Mouse (Mus musculus) gastrocnemius, postnatal 14 days (tissue): ENCODE data around the gene Rbp3. TPM values are rescaled to one million over a fixed set of nuclear protein-coding genes. Genes with fewer than 3 reads are reported as not detected.

Experiments used
- DNase-seq: peaks from one replicate; pipeline ENCODE4 v3.0.0; 2021; ENCODE audit warnings: mixed read lengths
- intact Hi-C: fragments of 180-260 bp; cut with DNase I; formaldehyde crosslinking; loops from one replicate; pipeline ENCODE4 v1.15.1; 2025; ENCODE audit warnings: low total_unique reads
- total RNA-seq, 2 experiments: library from RNA; stranded (reverse); gene quantifications; 2 replicates each; pipeline ENCODE4 v1.2.3; 2021

The Rbp3 gene
- total RNA-seq, 2 experiments from 2014 or later, result not detected

DNA sequence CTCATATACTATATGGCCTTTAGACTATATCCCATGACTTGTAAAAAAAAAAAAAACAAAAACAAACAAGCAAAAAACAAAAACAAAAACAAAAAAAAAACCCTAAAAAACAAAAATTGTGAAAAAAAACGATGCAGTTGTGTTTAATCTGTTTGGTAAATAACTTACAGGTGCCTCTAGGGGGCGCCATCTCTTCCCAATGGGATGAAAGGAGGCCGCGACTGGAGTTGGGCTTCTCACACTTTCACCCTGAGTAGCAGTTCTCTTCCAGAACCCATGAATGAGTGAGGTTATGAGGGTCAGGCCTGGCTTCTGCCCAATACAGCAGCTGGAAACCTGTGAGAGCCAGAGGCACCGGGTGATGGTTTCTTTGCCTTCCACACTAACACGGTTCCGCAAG is 11.9 kb downstream of the Rbp3 start:
- intact Hi-C loops, result no loop called here
- no peak for DNase-seq

DNA sequence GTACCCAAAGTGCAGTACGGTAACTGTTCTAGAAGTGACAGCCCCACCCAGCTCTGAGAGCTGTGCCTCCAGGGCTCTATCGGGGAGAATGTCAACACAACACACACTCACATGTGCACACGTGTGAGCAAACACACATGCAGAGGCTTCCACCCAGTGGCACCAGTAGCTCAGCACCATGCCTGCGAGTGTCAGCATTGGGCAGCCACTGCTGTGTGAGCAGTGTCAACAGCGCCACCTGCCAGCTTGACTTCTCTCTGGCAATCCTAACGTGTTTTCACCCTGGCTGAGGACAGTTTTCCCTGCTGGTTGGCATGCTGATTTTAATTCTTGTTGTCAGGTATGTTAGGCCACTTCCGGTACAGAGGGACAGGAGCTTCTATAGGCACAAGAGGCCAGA is 18.9 kb downstream of the Rbp3 start:
- intact Hi-C loops, result no loop called here
- DNase-seq, result no peak

DNA sequence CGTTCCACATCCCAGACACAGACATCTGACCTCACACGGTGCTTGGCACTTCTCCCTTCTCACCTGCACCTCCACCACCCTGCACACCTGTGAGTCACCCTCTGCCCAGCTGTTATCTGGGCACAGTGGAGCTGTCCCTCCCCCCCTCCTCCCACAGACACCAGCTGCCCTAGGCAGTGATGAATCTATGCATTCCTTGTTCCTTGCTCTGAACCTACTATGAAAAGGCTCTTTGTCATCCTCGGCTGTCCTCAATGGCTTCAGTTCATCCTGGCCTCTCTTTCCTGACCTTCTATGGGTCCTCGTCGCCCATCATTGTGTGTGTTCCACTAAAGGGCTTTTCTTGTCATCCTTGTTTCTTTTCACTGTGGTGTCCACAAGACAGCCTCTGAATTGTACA is 20.9 kb downstream of the Rbp3 start:
- DNase-seq, result no peak
- intact Hi-C loops, result no loop called here

DNA sequence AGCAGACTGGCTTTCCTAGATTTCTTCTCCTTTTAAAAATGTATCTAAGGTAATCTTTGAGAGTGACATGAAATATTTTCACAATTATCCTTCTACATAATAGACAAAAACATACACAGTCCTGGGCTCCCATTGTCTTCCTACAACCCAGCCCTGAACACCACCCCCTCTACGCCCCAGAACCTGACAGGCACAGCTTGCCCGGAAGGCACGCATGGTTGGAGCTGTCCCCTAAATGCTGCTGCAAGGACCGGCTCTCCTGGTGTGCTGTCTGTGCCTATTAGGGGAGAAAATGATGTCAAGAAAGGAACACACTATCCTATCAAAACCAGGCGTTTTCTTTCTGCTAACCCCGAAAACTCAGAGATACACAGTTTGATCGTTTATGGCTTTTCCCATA is 23.9 kb downstream of the Rbp3 start:
- DNase-seq, result no peak
- intact Hi-C loops, result no loop called here

DNA sequence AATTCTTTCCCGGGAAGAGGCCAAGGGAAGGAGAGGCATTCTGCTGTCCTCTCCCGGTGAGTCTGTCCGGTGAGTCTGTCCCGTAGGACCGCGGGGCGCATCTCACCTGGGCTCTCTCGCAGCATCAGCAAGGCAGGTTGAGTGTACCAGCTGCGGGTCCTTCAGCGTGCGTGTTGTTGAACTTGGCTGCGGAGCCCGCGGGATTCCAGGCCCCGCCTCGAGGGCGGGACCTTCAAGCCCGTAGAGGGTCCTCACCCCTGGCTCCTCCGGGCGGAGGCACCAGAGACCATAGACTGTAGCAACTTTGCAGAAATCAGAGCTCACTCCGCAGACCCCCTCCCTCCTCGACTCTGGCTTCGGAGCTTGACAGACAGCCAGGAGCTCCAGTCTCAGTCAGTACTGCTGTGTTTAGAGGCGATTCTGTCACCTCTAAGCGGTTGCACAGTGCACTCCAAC is 24.8 kb downstream of the Rbp3 start, which contains the start of gene Zfp488:
Gene Zfp488, minus strand, starts transcription at position 161 of the 456 bp plus-strand sequence.
- intact Hi-C loops, result no loop called here
- DNase-seq, result no peak

DNA sequence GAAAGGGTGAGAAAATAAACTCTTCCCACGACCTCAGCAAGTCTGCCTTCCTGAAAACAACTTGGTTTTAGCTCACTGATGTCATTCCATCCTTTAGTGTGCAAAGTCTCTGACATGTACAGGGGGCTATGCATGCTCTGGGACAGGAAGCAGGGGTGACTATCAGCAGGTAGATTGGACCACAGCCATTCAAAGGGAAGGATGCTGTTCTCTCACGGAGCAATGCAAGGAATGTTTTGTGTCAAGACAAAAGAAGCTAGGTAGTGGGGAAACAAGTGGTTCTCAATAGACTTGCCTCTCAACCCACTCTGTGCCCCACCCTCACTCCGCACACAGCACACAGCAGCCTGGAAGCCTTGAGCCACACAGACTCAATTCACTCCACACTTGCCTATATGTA is 35.4 kb downstream of the Rbp3 start:
- DNase-seq, result no peak
- intact Hi-C loops, result no loop called here

DNA sequence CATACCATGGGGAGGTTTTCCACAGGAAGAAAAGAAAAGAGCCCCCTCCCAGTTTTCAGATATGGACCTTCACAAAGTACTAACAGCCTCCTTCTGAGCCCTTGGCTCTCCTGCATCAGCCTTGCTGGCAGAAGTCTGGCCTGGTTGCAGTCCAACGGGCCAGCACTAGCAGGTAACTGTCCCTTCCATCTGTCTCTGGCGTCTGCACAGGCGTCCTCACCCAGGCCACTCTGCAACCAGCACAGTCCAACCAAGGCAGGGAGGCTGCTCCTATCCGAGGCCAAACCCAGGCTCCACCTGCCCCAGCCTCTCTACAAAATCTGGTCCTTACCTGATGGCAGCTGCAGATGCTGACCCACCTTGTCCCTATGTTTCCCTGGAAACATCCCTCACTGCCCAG is 38.2 kb downstream of the Rbp3 start:
- no peak for DNase-seq
- intact Hi-C loops, result no loop called here

DNA sequence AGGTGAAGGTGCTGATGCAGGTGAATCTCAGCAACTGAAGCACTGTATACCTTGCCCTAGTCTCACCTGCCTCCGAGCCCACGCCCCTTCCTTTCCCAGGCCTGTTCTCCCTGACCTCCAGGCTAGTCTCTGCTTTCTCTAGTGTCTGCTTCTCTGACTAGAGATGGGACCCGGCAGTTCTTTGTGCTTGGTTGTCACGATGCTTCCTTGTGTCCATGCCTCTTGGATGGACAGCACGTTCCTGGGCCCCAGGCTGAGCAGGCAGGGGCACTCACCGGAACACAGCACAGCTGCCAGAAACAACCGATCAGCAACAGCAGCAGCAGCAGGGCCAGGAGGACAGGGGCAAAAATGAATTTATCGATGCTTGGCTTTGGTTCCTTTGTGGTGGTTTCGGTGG is 39.2 kb downstream of the Rbp3 start:
- intact Hi-C loops, result no loop called here
- DNase-seq, result no peak

DNA sequence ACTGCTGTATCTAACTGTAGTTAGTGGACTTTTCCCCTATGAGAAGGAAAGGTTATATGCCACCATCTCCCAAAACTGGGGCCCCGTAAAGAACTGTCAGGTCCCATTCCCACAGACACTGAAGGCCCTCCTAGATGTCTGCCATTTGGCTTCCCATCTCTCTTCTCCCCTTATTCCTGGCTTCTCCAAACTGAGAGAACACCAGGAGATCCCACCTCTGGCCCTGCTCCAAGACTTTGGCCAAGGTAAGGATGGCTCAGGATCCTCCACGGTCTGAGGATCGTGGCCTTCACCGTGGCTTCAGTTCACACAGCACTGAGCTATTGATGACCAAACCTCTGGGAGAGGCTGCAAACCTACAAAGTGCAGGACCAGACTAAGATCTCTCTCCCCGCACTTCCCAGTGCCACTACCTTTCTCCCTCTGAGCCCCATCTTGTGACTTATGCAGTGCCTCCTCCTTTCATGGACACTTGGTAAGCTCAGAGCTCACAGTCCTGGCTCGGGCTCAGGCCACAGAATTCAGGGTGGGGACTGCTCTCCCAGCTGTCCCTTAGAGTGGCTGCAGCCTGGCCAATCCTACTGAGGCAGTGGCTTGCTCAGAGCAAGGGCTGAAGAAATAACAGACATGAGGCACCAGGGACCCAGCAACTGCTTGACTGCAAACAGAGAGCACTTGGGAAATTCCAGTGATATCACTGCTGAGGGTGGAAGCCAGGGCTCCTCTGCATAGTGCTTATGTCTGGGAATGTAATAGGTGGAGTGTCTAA is 39.9 kb downstream of the Rbp3 start:
- intact Hi-C loops, result no loop called here

DNA sequence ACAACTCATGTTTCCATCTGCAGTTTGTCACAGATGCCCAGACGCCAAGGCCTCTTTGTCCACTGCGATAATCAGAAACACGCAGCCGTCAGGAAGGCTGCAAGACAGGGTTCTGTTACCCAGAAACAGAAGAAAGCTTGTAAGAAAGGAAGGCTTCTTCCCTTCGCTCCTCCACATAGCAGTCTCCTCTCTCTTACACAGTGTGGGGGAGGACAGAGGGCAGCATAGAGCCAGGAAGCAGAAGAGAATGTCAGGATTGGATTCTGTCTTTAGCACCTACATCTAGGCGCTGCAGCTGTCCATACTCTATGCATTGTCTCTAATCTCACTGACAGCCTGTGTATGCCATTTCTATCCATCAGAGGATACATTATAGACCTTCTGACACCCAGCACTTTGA is 43.6 kb downstream of the Rbp3 start:
- intact Hi-C loops, result no loop called here
- no peak for DNase-seq

More for the DNA sequence above, 39.9 kb downstream of the Rbp3 start:
- DNase-seq, result no peak

DNA sequence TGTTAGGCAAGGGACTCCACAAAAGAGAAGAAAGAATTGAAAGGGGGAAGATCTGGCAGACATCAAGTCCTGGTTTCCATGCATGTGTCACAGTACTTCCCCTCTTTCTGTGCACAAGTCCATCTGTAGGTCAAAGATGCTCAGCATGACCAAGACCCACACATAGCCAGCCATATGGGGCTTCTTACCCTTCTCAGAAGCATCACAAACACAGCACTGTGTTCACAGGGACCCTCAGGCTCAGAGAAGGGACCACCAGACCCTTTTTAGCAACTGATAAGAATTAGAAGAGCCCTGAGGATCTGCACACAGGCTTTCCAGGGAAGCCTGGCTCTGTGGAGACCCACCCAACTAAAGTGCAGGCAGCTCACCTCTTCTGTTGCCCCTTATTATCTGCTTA is 46.3 kb downstream of the Rbp3 start:
- intact Hi-C loops, result no loop called here
- DNase-seq, result no peak

DNA sequence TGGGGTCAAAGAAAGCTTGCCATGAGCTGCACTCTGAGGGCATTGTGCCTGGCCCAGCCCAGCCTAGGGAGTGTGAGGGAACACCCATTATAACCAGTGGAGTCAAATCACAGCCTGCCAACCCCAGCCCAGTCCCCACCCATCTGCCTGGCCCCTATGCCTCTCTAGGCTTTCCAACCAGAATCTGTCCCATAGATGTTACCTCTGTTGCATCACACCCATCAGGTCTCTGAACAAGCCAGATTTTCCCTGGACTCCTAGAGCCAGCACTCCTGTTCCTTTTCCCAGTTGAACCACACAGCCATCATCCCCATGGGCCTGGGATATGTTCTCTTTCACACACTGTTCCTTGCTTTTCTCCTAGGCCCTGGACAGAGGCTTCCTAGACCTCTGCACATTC is 47.6 kb downstream of the Rbp3 start:
- no peak for DNase-seq
- intact Hi-C loops, result no loop called here

DNA sequence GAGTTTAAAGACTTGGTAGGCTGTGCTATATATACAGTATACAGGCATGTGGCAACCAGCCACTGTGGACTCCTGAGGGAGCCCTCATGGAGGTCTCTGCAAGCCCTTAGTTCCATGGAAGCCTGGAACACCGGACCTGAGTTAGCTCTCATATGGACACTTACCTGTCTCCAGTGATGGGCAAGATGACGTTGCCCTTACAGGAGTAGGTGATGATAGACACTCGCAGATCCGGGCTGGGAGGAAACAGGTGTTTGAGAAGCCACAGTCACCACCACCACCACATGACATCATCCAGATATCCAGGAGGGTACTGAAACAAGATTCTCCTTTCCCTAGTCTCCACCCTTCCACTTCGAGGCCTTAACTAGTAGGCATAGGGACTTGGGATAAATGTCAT is 48.6 kb downstream of the Rbp3 start:
- no peak for DNase-seq
- intact Hi-C loops, result no loop called here

Other genes with a start within 250 kb of the Rbp3 start
- gene Gdf10, start 30.4 kb upstream of the Rbp3 start, total RNA-seq, result 1 to 10 TPM; 4.6 to 5.3 TPM
- not detected for gene Gdf2, start 13.0 kb upstream of the Rbp3 start, total RNA-seq
- gene Zfp488, start 24.8 kb downstream of the Rbp3 start, total RNA-seq, result under 1 TPM in 1 of 2 experiments, not detected in 1; 0.04 TPM
- not detected for gene Gm30083, start 61.2 kb downstream of the Rbp3 start, total RNA-seq
- not detected for gene Gm5460, start 62.8 kb downstream of the Rbp3 start, total RNA-seq
- gene Antxrl, start 98.7 kb downstream of the Rbp3 start, total RNA-seq, result not detected
- under 1 TPM; 0.72 to 0.89 TPM for gene Anxa8, start 132.0 kb downstream of the Rbp3 start, total RNA-seq
- not detected for gene A630023A22Rik, start 148.8 kb downstream of the Rbp3 start, total RNA-seq
- gene Npy4r, start 198.5 kb downstream of the Rbp3 start, total RNA-seq, result under 1 TPM; 0.09 to 0.23 TPM
- under 1 TPM; 0.16 to 0.86 TPM for gene Gprin2, start 247.7 kb downstream of the Rbp3 start, total RNA-seq